Mouse (Mus musculus) myocyte (in vitro differentiated cells): Measurements from ENCODE around the gene Dcx.

Source experiments
- CEBPB ChIP-seq: IDR thresholded peaks from 2 replicates; pipeline ENCODE4 v1.6.1; 2011; ENCODE audit warnings: mild to moderate bottlenecking, moderate library complexity; ENCODE audit not compliant: poor library complexity, insufficient read depth, severe bottlenecking
- E2F4 ChIP-seq: IDR thresholded peaks from one replicate; pipeline ENCODE4 v1.6.1; 2011; ENCODE audit warnings: mild to moderate bottlenecking, control low read depth, moderate library complexity; ENCODE audit not compliant: insufficient read depth
- MAX ChIP-seq: IDR thresholded peaks from one replicate; pipeline ENCODE4 v1.6.1; 2011; ENCODE audit warnings: low read depth, mild to moderate bottlenecking, control low read depth
- MYOD1 ChIP-seq, 3 experiments: IDR thresholded peaks; one replicate each; pipeline ENCODE4 v1.6.1; 2011; ENCODE audit warnings: control low read depth in 2 of 3, low read depth in 2 of 3, mild to moderate bottlenecking in 2 of 3, moderate library complexity in 1 of 3; ENCODE audit not compliant: insufficient read length in 2 of 3, control insufficient read depth in 1 of 3
- POLR2A ChIP-seq: IDR thresholded peaks from one replicate; pipeline ENCODE4 v1.6.1; 2011; ENCODE audit warnings: low read depth, mild to moderate bottlenecking, control low read depth, moderate library complexity; ENCODE audit not compliant: insufficient read length
- POLR2AphosphoS2 ChIP-seq: IDR thresholded peaks from one replicate; pipeline ENCODE4 v1.6.1; 2011; ENCODE audit warnings: low read depth, control low read depth; ENCODE audit not compliant: insufficient read length
- REST ChIP-seq: IDR thresholded peaks from one replicate; pipeline ENCODE4 v1.6.1; 2011; ENCODE audit warnings: mild to moderate bottlenecking, control low read depth, moderate library complexity; ENCODE audit not compliant: insufficient read depth, insufficient read length
- TCF12 ChIP-seq: IDR thresholded peaks from one replicate; pipeline ENCODE4 v1.6.1; 2011; ENCODE audit warnings: mild to moderate bottlenecking, control low read depth; ENCODE audit not compliant: poor library complexity, insufficient read depth, severe bottlenecking
- USF1 ChIP-seq: IDR thresholded peaks from one replicate; pipeline ENCODE4 v1.6.1; 2011; ENCODE audit warnings: low read depth, mild to moderate bottlenecking, control low read depth, moderate library complexity

DNA sequence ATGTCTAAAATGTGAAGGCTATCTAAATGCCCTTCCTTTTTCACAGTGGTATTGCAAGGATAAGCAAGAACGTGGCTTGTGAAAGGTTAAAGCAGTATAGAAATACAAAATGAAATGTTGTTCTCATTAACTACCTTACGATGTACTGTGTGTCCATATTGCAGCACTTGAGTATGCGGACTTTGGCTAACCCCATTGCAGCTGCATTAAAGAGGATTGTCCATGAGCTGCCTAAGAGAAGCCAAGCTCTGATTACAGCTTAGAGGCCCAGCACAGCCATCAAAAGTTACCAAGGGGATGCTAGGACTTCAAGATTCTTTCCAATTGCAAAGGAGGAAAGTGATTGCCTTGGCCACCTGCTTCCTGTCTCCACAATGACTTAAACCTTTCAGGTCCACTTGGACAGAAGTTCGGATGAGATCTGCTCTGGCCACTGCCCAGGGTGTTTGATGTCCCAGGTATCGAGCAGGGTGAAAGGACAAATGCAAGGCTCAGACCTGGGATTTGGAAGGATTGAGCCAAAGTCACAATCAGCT is 65.9 kb downstream of the Dcx start:
- no peak for TF ChIP-seq POLR2A
- no peak for TF ChIP-seq REST
- TF ChIP-seq MAX, result no peak
- TF ChIP-seq USF1, result no peak
- TF ChIP-seq POLR2AphosphoS2, result no peak
- TF ChIP-seq TCF12, result no peak
- TF ChIP-seq E2F4, result no peak
- no peak for TF ChIP-seq MYOD1 (IDR thresholded peaks at IDR 0.05; ENCODE audit: control insufficient read depth in 1 of 3, insufficient read length in 2 of 3, low read depth in 2 of 3)
- TF ChIP-seq CEBPB, result no peak
